Mouse (Mus musculus) lung, embryonic 15.5 days (tissue): ENCODE results near the gene Adamtsl3. TPM values are rescaled to one million over a fixed set of nuclear protein-coding genes. Genes with fewer than 3 reads are reported as not detected.
A peak's percentile ranks its signal among the peaks of the same experiment; 100 is the strongest.

Source experiments
- ATAC-seq: fragments of 200-750 bp; cut with Nextera tagmentation; 2 replicates; pipeline ENCODE4 v1.8.0; 2017; ENCODE audit warnings: moderate number of reproducible peaks, borderline replicate concordance; ENCODE audit not compliant: low FRiP score, low TSS enrichment; ENCODE audit errors: extremely low read depth
- H3K27ac ChIP-seq: fragments of 300-500 bp; sonication (generic); 2 replicates; pipeline ENCODE4 v1.5.1; 2015; ENCODE audit warnings: moderate library complexity, mild to moderate bottlenecking, inconsistent platforms
- H3K27me3 ChIP-seq: fragments of 300-500 bp; sonication (generic); 2 replicates; pipeline ENCODE4 v1.6.1; 2015; ENCODE audit warnings: inconsistent platforms
- H3K36me3 ChIP-seq: fragments of 300-500 bp; sonication (generic); 2 replicates; pipeline ENCODE4 v1.6.1; 2015; ENCODE audit warnings: inconsistent platforms
- H3K4me1 ChIP-seq: fragments of 300-500 bp; sonication (generic); 2 replicates; pipeline ENCODE4 v1.6.1; 2015; ENCODE audit warnings: inconsistent platforms
- H3K4me2 ChIP-seq: fragments of 300-500 bp; sonication (generic); 2 replicates; pipeline ENCODE4 v1.6.1; 2015; ENCODE audit warnings: inconsistent platforms, mild to moderate bottlenecking, moderate library complexity
- H3K4me3 ChIP-seq: fragments of 300-500 bp; sonication (generic); 2 replicates; pipeline ENCODE4 v1.5.1; 2015; ENCODE audit warnings: mild to moderate bottlenecking, inconsistent platforms
- H3K9ac ChIP-seq: fragments of 300-500 bp; sonication (generic); 2 replicates; pipeline ENCODE4 v1.6.1; 2015; ENCODE audit warnings: inconsistent platforms
- H3K9me3 ChIP-seq: fragments of 300-500 bp; sonication (generic); 2 replicates; pipeline ENCODE4 v1.6.1; 2016; ENCODE audit warnings: inconsistent platforms
- WGBS: fragments of 180-500 bp; shearing (Covaris S2); methylation state at CpG from one replicate; pipeline ENCODE4 v1.1.7; 2015; 5-methylcytosine and 5-hydroxymethylcytosine counted together
- polyA plus RNA-seq: library from polyadenylated mRNA; unstranded; fragments of >200 nt; fragmentation: Nextera tagmentation; extraction: Ambion mirVana; gene quantifications from 2 replicates; pipeline ENCODE4 v1.2.1, GENCODE M21; 2015

Gene Adamtsl3
- polyA plus RNA-seq, 1 experiment from 2014 or later: 2.1 TPM

- H3K4me1 ChIP-seq: no peaks in the 10 kb centered on the region
- H3K9me3 ChIP-seq: no peaks in the 10 kb centered on the region
- no peak overlapping the region for H3K4me3 ChIP-seq
- H3K4me2 ChIP-seq: no peak overlapping the region
- H3K36me3 ChIP-seq: no peaks in the 10 kb centered on the region
- no peaks in the 10 kb centered on the region for H3K27me3 ChIP-seq
- no peak overlapping the region for H3K27ac ChIP-seq
- 55% methylated on average over 6 of the region's 6 CpGs for WGBS
- ATAC-seq: no peak
- H3K9ac ChIP-seq: no peak overlapping the region
These were observed 255.4 kb downstream of the Adamtsl3 start for GRCm38 (mm10) chr7:82590931-82591330.

DNA sequence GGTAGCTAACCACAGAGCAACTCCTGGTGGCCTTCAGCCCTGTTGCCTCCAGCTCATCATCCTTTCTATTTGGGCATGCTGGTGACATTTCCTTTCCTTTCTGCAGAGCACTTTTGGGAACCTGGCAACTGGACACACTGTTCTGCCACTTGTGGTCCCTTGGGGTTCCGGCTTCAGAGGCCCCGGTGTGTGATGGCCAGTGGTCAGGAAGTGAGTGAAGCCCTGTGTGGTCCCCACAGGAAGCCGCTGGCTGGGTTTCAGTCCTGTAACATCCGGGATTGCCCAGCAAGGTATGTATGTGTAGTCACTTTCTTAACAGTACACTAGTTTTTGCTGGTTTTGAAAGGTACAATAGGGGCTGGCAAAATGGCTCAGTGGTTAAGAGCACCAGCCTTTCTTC is 266.5 kb downstream of the Adamtsl3 start:
- ATAC-seq: no peak
- H3K4me1 ChIP-seq: peaks cover 4% of the 10 kb centered on the region; the same call in 1 of the 2 replicates
- no peak overlapping the region for H3K27ac ChIP-seq
- H3K36me3 ChIP-seq: no peaks in the 10 kb centered on the region
- no peak overlapping the region for H3K4me3 ChIP-seq
- no peak overlapping the region for H3K9ac ChIP-seq
- no peaks in the 10 kb centered on the region for H3K9me3 ChIP-seq
- H3K27me3 ChIP-seq: no peaks in the 10 kb centered on the region
- no peak overlapping the region for H3K4me2 ChIP-seq
- 65% methylated on average over 4 of the region's 4 CpGs for WGBS

DNA sequence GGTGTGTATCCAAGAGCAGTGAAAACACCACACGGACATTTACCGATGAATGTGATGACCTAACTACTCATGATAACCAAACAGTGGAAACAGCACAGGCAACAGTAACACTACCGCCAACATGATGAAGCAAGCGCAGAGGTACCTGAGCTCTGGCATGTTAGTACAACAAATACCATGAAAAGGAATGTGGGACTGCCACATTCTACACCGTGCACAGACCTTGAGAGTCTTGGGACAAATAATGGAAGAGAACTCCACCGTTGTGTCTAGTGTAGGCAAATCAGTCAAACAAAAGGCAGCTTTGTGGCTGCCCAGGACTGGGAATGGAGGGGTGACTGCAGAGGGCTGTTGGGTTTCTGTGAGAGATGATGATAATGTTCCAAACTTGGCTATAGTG is 269.9 kb downstream of the Adamtsl3 start:
- ATAC-seq: peak; percentile 74; the same call in 1 of the 2 replicates
- Histone ChIP-seq H3K27me3 (no peaks in the 10 kb centered on the region), H3K27ac (peak overlapping the region; percentile 77), H3K4me3 (no peak overlapping the region), H3K4me2 (no peak overlapping the region), H3K9me3 (no peaks in the 10 kb centered on the region), H3K9ac (no peak overlapping the region), H3K36me3 (no peaks in the 10 kb centered on the region), H3K4me1 (peaks cover 4% of the 10 kb centered on the region; the same call in 1 of the 2 replicates)
- WGBS: 59% methylated on average over 6 of the region's 6 CpGs

DNA sequence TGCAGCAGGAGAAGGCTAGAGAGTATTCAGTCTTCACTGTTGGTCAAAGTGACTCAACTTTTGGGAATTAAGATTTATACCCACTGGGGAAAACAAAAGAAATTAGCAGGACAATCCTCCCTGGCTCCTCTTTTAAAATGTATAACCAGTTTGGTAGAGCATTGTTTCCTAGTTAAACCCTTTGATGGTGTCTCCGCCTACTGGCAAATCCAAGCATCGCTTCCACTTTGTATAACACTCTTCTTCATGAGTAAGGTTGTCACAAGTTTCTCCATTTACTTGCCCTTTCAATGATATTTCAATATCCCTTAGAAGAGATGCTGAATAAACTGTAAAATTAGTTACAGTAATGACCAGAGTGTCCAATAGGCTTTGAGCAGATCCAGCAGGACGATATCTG is 274.1 kb downstream of the Adamtsl3 start:
- 59% methylated on average over 3 of the region's 3 CpGs for WGBS
- Histone ChIP-seq H3K27ac (no peak overlapping the region), H3K36me3 (no peaks in the 10 kb centered on the region), H3K9ac (no peak overlapping the region), H3K4me1 (peaks cover 4% of the 10 kb centered on the region; the same call in 1 of the 2 replicates), H3K27me3 (no peaks in the 10 kb centered on the region), H3K9me3 (no peaks in the 10 kb centered on the region), H3K4me2 (no peak overlapping the region), H3K4me3 (no peak overlapping the region)
- no peak for ATAC-seq

- Histone ChIP-seq H3K4me2 (no peak overlapping the region), H3K4me3 (no peak overlapping the region), H3K9ac (no peak overlapping the region), H3K36me3 (no peaks in the 10 kb centered on the region), H3K9me3 (no peaks in the 10 kb centered on the region), H3K4me1 (no peaks in the 10 kb centered on the region), H3K27me3 (no peaks in the 10 kb centered on the region), H3K27ac (no peak overlapping the region)
- 13% methylated on average over 7 of the region's 7 CpGs for WGBS
- ATAC-seq: no peak
These were observed 289.8 kb downstream of the Adamtsl3 start for GRCm38 (mm10) chr7:82625342-82625741.

- 79% methylated on average over 3 of the region's 3 CpGs for WGBS
- Histone ChIP-seq H3K9ac (no peak overlapping the region), H3K4me3 (no peak overlapping the region), H3K36me3 (peaks cover 6% of the 10 kb centered on the region; the same call in 1 of the 2 replicates), H3K4me2 (no peak overlapping the region), H3K9me3 (no peaks in the 10 kb centered on the region), H3K27ac (no peak overlapping the region), H3K4me1 (no peaks in the 10 kb centered on the region), H3K27me3 (no peaks in the 10 kb centered on the region)
- ATAC-seq: no peak
These were observed 311.7 kb downstream of the Adamtsl3 start for GRCm38 (mm10) chr7:82647183-82647582.

- Histone ChIP-seq H3K27me3 (no peaks in the 10 kb centered on the region), H3K27ac (no peak overlapping the region), H3K9me3 (no peaks in the 10 kb centered on the region), H3K36me3 (peaks cover 8% of the 10 kb centered on the region; the same call in 1 of the 2 replicates), H3K4me1 (no peaks in the 10 kb centered on the region), H3K4me2 (peak overlapping the region; percentile 73), H3K9ac (peak overlapping the region; percentile 63; the same call in 1 of the 2 replicates), H3K4me3 (peak overlapping the region; percentile 82)
- 21% methylated on average over 4 of the region's 4 CpGs for WGBS
- ATAC-seq: no peak; the same call in 1 of the 2 replicates
These were observed 312.4 kb downstream of the Adamtsl3 start for GRCm38 (mm10) chr7:82647909-82648308.

- no peaks in the 10 kb centered on the region for H3K27me3 ChIP-seq
- H3K36me3 ChIP-seq: peaks cover 8% of the 10 kb centered on the region; the same call in 1 of the 2 replicates
- H3K9ac ChIP-seq: peak within 1 kb of the TSS; percentile 63
- ATAC-seq: peak; percentile 98
- H3K9me3 ChIP-seq: no peaks in the 10 kb centered on the region
- 0 out of 2 replicates have a peak within 1 kb of the TSS, but pooled peaks have one; percentile 29 for H3K27ac ChIP-seq
- peak within 1 kb of the TSS; percentile 82 for H3K4me3 ChIP-seq
- H3K4me2 ChIP-seq: peak within 1 kb of the TSS; percentile 73
- under 1% methylated on average over 46 of the region's 46 CpGs for WGBS
- H3K4me1 ChIP-seq: no peaks in the 10 kb centered on the region
These were observed 313.0 kb downstream of the Adamtsl3 start, which contains the start of the genes Saxo2 and Efl1 for GRCm38 (mm10) chr7:82648353-82649080. Gene Saxo2 (minus strand): TSS chr7:82648528. Gene Efl1 (plus strand): TSS chr7:82648614.

- Histone ChIP-seq H3K27ac (0 out of 2 replicates have a peak overlapping the region, but pooled peaks have one; percentile 29), H3K9me3 (no peaks in the 10 kb centered on the region), H3K4me1 (no peaks in the 10 kb centered on the region), H3K9ac (peak overlapping the region; percentile 63), H3K27me3 (no peaks in the 10 kb centered on the region), H3K36me3 (peaks cover 8% of the 10 kb centered on the region; the same call in 1 of the 2 replicates), H3K4me3 (peak overlapping the region; percentile 82), H3K4me2 (peak overlapping the region; percentile 73)
- no peak for ATAC-seq
- 7% methylated on average over 6 of the region's 6 CpGs for WGBS
These were observed 313.6 kb downstream of the Adamtsl3 start for GRCm38 (mm10) chr7:82649081-82649445.

Other genes starting within 250 kb of the Adamtsl3 start
- gene Sh3gl3, start 161.9 kb upstream of the Adamtsl3 start, polyA plus RNA-seq: 2.2 and 2.9 TPM in 2 replicates